Mouse (Mus musculus) thymus, postnatal 0 days (tissue): ENCODE results near the gene Ddx6. TPM values are rescaled to one million over a fixed set of nuclear protein-coding genes. Genes with fewer than 3 reads are reported as not detected.
A peak's percentile ranks its signal among the peaks of the same experiment; 100 is the strongest.
"Not testable (repeated sequence)": the region's sequence is repeated elsewhere in the genome, so short reads cannot be mapped to it uniquely, and the experiment has no call there.

ENCODE experiments used
- DNase-seq: peaks from one replicate; pipeline ENCODE4 v3.0.0-alpha.2; 2015; ENCODE audit warnings: low spot score
- polyA plus RNA-seq: library from polyadenylated mRNA; unstranded; fragments of >200 nt; fragmentation: Nextera tagmentation; extraction: Ambion mirVana; gene quantifications from 2 replicates; pipeline ENCODE4 v1.2.1, GENCODE M21; 2015

Gene Ddx6
- polyA plus RNA-seq, 1 experiment from 2014 or later = 29.5 TPM

- no peak for DNase-seq
Measured at GRCm38 (mm10) chr9:44593886-44594285, 10.8 kb upstream of the Ddx6 start.

GRCm38 (mm10) chr9:44594901-44595536, 9.7 kb upstream of the Ddx6 start:
- DNase-seq = no peak

- DNase-seq = no peak
Measured at GRCm38 (mm10) chr9:44595537-44595930, 9.2 kb upstream of the Ddx6 start.

- DNase-seq = no peak
Measured at GRCm38 (mm10) chr9:44597742-44598141, 7.0 kb upstream of the Ddx6 start.

GRCm38 (mm10) chr9:44598899-44599495, 5.7 kb upstream of the Ddx6 start:
- no peak for DNase-seq

GRCm38 (mm10) chr9:44599616-44600015, 5.1 kb upstream of the Ddx6 start:
- DNase-seq = no peak

GRCm38 (mm10) chr9:44600801-44601200, 3.9 kb upstream of the Ddx6 start:
- DNase-seq = no peak

GRCm38 (mm10) chr9:44602766-44603165, 1.9 kb upstream of the Ddx6 start:
- peak; percentile 15 for DNase-seq

GRCm38 (mm10) chr9:44603454-44604289, 1.0 kb upstream of the Ddx6 start:
- DNase-seq = peak; percentile 89

GRCm38 (mm10) chr9:44604290-44604778, 358 bp upstream of the Ddx6 start:
- DNase-seq = peak; percentile 82

GRCm38 (mm10) chr9:44605616-44606165, 999 bp downstream of the Ddx6 start:
- peak; percentile 55 for DNase-seq

GRCm38 (mm10) chr9:44606646-44607045, 2.0 kb downstream of the Ddx6 start:
- DNase-seq = no peak

- DNase-seq = no peak
Measured at GRCm38 (mm10) chr9:44607306-44607705, 2.6 kb downstream of the Ddx6 start.

- DNase-seq = no peak
Measured at GRCm38 (mm10) chr9:44610371-44610770, 5.7 kb downstream of the Ddx6 start.

- not testable (repeated sequence) for DNase-seq
Measured at GRCm38 (mm10) chr9:44613081-44613480, 8.4 kb downstream of the Ddx6 start.

- DNase-seq = no peak
Measured at GRCm38 (mm10) chr9:44621114-44621513, 16.4 kb downstream of the Ddx6 start.

- DNase-seq = no peak
Measured at GRCm38 (mm10) chr9:44624390-44624789, 19.7 kb downstream of the Ddx6 start.

- no peak for DNase-seq
Measured at GRCm38 (mm10) chr9:44626268-44626667, 21.6 kb downstream of the Ddx6 start.

- DNase-seq = no peak
Measured at GRCm38 (mm10) chr9:44637551-44638169, 33.0 kb downstream of the Ddx6 start.

- DNase-seq = not testable (repeated sequence)
Measured at GRCm38 (mm10) chr9:44638726-44639125, 34.0 kb downstream of the Ddx6 start.

- DNase-seq = not testable (repeated sequence)
Measured at GRCm38 (mm10) chr9:44640028-44640427, 35.3 kb downstream of the Ddx6 start.
